Mouse (Mus musculus) embryo, embryonic 11.5 days (tissue): ENCODE data around the gene Gm20388.

Experiments
- DNase-seq: peaks from one replicate; pipeline ENCODE4 v3.0.0-alpha.2; 2012; ENCODE audit warnings: low read depth, low spot score

Gm20388 gene

DNA sequence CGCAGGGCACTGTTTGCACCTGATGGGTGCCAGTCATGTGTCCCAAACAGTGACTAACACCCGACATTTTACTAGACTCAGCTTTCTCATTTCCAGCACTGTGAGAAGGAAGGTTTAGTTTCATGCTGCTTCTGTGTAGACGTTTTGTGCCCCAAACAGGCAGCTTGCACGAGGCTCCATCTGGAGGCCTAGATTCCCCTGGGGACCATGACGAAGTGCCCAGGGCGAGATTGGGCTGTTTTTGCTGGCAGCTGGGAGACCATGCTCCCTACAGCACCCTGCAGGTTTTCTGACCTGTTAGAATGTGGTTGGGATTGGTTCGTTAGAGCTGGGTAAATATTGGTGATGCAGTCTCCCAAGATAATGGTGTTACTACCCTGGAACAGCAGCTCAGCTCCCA, 3760.1 kb downstream of the Gm20388 start:
- no peak for DNase-seq

DNA sequence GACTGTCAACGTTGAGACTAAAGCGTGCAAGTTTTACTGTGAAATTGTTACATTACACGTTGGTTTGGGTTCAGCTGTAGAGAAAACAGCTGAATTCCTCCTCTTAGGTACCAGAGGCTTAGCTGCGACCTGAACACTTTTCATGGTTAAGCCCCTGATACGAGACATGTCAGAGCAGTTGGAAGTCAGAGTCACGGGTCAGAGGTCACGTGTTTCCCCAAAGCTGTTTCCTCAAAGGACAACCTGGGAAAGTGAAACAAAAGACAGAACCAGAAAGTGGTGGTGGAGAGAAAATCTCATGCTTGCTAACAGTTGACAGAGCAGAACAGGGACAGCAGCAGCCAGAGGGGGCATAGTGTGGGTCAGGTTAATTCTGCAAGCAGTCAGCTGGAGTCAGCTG, 3760.8 kb downstream of the Gm20388 start:
- DNase-seq: no peak

GRCm38 (mm10) chr8:123672648-123673047, 3762.0 kb downstream of the Gm20388 start:
- no peak for DNase-seq

GRCm38 (mm10) chr8:123675611-123676010, 3765.0 kb downstream of the Gm20388 start:
- DNase-seq: no peak

DNA sequence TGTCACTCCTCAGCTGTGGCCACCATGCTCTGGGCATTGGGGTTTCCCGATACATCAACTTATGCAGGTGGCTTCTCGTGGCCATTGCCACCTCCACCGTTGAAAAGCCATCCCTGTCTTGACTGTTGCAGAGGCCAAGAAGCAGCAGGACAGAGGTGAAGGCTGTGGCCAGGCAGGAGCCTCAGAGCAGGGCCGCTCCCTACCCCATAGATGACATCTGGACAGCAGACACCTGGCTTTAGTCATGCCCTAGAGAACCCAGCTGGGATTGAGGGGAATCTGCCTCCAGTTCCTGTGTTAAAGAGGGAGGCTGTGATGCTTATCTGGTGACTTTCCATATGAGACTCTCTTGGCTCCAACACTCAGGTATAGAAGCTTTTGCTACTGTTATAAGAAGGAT, 3767.7 kb downstream of the Gm20388 start:
- DNase-seq: no peak

- peak; percentile 61 for DNase-seq
Measured at GRCm38 (mm10) chr8:123682073-123682761, 3771.6 kb downstream of the Gm20388 start.

GRCm38 (mm10) chr8:123683321-123683720, 3772.7 kb downstream of the Gm20388 start:
- no peak for DNase-seq

- DNase-seq: no peak
Measured at GRCm38 (mm10) chr8:123684806-123685205, 3774.2 kb downstream of the Gm20388 start.

DNA sequence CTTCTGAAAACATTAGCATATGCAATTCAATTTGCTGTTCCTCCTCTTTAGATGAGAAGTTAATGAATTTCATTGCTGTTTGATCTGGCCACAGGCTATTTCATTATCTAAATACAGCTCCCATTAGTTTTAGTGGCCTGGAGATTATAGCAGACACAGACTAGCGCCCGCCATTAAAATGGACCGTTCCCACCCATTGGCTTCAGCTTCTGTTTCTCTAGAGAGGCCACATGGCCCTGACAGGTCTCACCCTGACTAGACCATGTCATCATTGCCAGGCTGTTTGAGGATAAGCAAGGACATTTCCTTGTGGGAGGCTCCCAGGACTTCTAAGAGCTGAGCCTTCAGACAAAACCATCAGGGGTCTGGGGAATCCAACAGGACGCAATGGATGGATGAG, 3774.8 kb downstream of the Gm20388 start:
- DNase-seq: no peak

GRCm38 (mm10) chr8:123687826-123688225, 3777.2 kb downstream of the Gm20388 start:
- no peak for DNase-seq

DNA sequence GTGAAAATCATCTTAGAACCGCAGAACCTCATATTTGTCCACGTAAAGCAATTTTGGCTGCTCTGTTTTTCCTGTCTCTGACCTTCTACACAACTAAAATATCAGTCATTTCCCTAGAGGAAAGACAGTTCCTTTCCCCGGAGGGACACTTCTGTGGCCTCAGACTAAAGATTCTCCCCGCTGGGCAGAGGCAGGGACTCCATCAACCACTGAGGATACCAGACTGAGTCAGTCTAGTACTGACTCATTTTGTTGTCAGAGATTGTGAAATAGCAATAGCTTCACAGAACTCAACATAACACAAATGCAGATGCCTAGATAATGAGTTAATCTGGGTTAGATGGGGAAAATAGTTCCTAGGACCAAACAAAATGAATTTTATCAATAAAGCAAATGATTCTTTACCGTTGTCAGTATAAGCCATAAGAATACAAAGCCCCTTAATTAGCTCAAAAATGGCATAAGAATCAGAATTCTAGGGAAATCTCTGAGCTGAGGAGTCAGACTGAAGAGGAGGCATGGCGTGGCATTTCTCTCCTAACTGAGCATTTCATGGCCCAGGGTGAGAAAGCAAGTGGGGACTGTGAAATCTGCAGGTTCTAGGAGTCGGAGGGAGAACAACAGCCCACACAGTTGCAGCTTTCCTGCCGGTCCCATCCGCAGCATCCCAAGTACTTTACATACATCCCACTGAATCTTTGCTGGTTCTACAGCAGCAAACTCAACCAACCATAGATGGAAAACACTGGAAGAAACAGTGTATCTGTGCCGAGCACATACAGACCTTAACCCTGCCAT, 3781.7 kb downstream of the Gm20388 start:
- DNase-seq: no peak

DNA sequence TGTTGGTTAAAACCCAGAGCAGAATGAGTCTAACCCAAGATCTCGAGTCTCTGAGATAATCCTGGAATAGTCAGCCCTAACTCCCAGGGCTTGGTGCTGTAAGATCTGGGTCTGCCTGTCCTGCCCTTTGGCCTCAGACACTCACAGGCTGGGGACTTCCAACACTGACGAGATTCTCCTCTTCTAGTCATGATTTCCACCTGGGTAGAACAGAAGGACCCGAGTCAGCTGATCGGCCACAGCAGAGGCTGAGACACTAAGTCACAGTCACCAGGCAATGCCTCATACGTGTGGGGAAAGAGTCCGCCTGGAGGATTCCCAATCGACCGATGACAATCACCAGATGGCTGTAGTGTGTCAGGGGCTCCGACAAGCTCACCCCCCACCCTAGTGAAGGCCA, 3785.5 kb downstream of the Gm20388 start:
- DNase-seq: no peak

GRCm38 (mm10) chr8:123697329-123697728, 3786.7 kb downstream of the Gm20388 start:
- no peak for DNase-seq

- no peak for DNase-seq
Measured at GRCm38 (mm10) chr8:123700399-123701070, 3789.9 kb downstream of the Gm20388 start.

GRCm38 (mm10) chr8:123701952-123702587, 3791.4 kb downstream of the Gm20388 start:
- no peak for DNase-seq

GRCm38 (mm10) chr8:123705376-123705775, 3794.7 kb downstream of the Gm20388 start:
- DNase-seq: no peak

DNA sequence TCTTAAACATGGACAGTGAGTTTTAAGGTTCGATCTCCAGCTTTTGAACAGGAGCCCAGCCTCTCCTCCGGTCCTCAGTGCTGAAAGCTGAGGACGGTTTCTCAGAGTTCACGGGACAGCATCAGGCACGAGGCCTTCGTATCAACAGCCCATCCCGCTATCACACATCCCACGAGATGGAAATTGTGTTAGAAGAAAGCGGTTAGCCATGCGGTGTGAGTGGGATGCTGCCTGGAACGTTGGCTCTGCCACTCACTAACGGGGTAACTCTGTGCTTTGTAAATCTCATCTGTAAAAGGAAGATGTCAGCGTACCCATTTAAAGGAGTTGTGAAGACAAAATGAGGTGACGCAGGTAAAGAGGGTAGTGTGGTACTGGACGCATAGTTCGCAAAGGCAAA, 3796.5 kb downstream of the Gm20388 start:
- DNase-seq: no peak

DNA sequence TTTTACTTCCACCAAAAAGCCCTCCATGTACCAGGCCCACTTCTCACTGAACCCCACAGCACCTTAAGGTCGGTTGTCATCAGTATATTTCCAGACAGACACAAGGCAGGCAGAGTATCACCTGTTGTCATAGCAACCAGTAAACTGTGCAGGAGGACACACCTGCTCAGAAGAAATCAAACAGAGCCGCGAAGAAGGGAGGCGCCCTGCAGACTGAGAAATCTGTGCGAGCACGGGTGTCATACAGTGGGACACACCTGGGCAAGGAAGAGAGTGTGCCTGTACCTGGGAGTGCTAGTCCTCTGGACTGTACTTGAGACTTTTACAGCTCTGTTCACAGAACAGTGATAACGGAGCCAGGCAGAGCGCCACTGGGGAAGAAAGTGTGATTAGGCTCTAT, 3798.1 kb downstream of the Gm20388 start:
- no peak for DNase-seq

DNA sequence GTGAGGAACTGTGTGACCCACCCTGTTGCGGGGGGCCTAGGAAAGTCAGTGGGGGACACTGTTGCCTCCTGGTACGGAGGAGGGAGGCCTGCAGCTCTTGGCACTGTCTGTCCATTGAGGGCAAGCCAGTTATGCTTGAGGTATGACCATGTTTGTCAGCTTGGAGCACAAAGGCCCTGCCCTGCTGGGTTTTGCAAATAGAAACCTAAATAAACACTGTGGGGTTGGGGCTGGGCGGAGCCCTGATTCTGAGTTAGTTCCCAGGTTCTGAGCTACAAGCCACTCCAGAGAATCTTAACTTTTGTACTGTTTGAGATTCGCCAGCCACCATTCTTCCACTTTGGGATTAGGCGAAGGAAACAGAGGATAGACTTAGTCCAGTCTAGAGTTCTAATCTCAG, 3799.7 kb downstream of the Gm20388 start:
- DNase-seq: no peak

GRCm38 (mm10) chr8:123714451-123714850, 3803.8 kb downstream of the Gm20388 start:
- no peak for DNase-seq

DNA sequence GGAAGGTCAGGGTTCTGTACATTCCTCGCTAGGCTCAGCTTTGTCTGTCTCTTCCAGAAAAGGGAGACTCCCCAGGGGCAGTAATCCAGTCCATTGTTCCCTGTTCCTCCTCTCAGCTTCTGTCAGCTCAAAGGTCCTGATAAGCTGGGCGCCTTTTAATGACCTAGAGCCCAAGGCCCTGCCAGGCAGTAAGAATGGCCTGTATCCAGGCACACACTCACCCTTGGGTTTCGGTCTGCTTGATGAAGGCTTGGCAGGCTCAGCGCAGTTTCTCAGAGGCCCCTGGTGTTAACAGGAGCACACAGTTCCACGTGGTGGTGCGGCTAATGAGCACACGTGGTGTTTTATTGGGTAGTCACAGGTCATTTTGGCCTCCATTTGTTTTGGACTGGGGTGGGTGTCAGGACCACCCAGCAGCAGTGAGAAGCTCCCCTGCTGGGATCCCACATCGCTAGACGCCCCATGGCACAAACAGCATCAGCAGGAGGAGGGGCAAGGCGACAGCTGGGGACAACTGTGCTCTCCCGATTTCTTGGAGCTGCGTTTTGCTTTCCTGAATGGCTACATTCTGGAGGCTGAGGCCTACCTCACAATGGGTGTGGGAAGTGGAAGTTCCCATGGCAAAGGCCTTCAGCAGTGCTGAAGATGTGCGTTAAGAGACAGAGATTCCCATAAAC, 3805.4 kb downstream of the Gm20388 start:
- DNase-seq: no peak

DNA sequence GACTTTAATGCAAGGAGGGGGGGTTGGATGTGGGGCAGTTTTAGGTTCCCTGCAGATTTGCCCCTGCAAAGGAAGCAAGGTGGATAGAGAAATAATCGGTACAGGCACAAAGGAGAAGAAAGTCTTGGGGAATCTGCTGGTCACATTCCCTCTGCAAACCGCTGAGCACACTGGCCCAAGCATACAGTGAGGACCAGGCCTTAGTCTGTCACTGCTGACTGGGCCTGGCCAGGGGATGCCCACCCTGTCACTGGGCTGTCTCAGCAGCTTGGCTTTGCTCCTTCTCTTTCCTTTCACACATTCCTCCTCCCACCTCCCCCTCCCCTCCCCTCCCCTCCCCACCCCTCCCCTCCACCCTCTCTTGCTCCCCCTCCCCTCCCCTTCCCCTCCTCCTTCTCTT, 3806.5 kb downstream of the Gm20388 start:
- DNase-seq: no peak
